Mouse (Mus musculus) myocyte (in vitro differentiated cells): ENCODE results near the gene Specc1l. TPM values are rescaled to one million over a fixed set of nuclear protein-coding genes. Genes with fewer than 3 reads are reported as not detected.

Source experiments
- H3K27me3 ChIP-seq: one replicate; pipeline ENCODE4 v1.6.1; 2011; ENCODE audit not compliant: control insufficient read depth, insufficient read depth, insufficient read length
- H3K36me3 ChIP-seq: one replicate; pipeline ENCODE4 v1.6.1; 2011; ENCODE audit not compliant: control insufficient read depth, insufficient read depth
- H3K4me2 ChIP-seq: one replicate; pipeline ENCODE4 v1.6.1; 2011; ENCODE audit warnings: low read depth, control low read depth
- H3K4me3 ChIP-seq: one replicate; pipeline ENCODE4 v1.5.1; 2011; ENCODE audit warnings: mild to moderate bottlenecking, control low read depth, moderate library complexity
- H3K79me2 ChIP-seq: one replicate; pipeline ENCODE4 v1.6.1; 2011; ENCODE audit not compliant: control insufficient read depth, insufficient read depth
- H3ac ChIP-seq: one replicate; pipeline ENCODE4 v1.6.1; 2011; ENCODE audit not compliant: control insufficient read depth, insufficient read length
- CEBPB ChIP-seq: IDR thresholded peaks from 2 replicates; pipeline ENCODE4 v1.6.1; 2011; ENCODE audit warnings: mild to moderate bottlenecking, moderate library complexity; ENCODE audit not compliant: poor library complexity, insufficient read depth, severe bottlenecking
- E2F4 ChIP-seq: IDR thresholded peaks from one replicate; pipeline ENCODE4 v1.6.1; 2011; ENCODE audit warnings: mild to moderate bottlenecking, control low read depth, moderate library complexity; ENCODE audit not compliant: insufficient read depth
- MAX ChIP-seq: IDR thresholded peaks from one replicate; pipeline ENCODE4 v1.6.1; 2011; ENCODE audit warnings: low read depth, mild to moderate bottlenecking, control low read depth
- MYOD1 ChIP-seq, 3 experiments: IDR thresholded peaks; one replicate each; pipeline ENCODE4 v1.6.1; 2011; ENCODE audit warnings: control low read depth in 2 of 3, low read depth in 2 of 3, mild to moderate bottlenecking in 2 of 3, moderate library complexity in 1 of 3; ENCODE audit not compliant: insufficient read length in 2 of 3, control insufficient read depth in 1 of 3
- MYOG ChIP-seq, 3 experiments: IDR thresholded peaks; one replicate each; pipeline ENCODE4 v1.6.1; 2011; ENCODE audit warnings: control low read depth in 2 of 3, low read depth in 2 of 3, mild to moderate bottlenecking in 2 of 3; ENCODE audit not compliant: insufficient read length in 2 of 3, control insufficient read depth in 1 of 3, insufficient read depth in 1 of 3
- POLR2A ChIP-seq: IDR thresholded peaks from one replicate; pipeline ENCODE4 v1.6.1; 2011; ENCODE audit warnings: low read depth, mild to moderate bottlenecking, control low read depth, moderate library complexity; ENCODE audit not compliant: insufficient read length
- POLR2AphosphoS2 ChIP-seq: IDR thresholded peaks from one replicate; pipeline ENCODE4 v1.6.1; 2011; ENCODE audit warnings: low read depth, control low read depth; ENCODE audit not compliant: insufficient read length
- REST ChIP-seq: IDR thresholded peaks from one replicate; pipeline ENCODE4 v1.6.1; 2011; ENCODE audit warnings: mild to moderate bottlenecking, control low read depth, moderate library complexity; ENCODE audit not compliant: insufficient read depth, insufficient read length
- SRF ChIP-seq: IDR thresholded peaks from one replicate; pipeline ENCODE4 v1.6.1; 2011; ENCODE audit warnings: low read depth; ENCODE audit not compliant: control insufficient read depth, insufficient read length
- TCF12 ChIP-seq: IDR thresholded peaks from one replicate; pipeline ENCODE4 v1.6.1; 2011; ENCODE audit warnings: mild to moderate bottlenecking, control low read depth; ENCODE audit not compliant: poor library complexity, insufficient read depth, severe bottlenecking
- TCF3 ChIP-seq: IDR thresholded peaks from one replicate; pipeline ENCODE4 v1.6.1; 2011; ENCODE audit warnings: low read depth, control low read depth; ENCODE audit not compliant: insufficient read length
- USF1 ChIP-seq: IDR thresholded peaks from one replicate; pipeline ENCODE4 v1.6.1; 2011; ENCODE audit warnings: low read depth, mild to moderate bottlenecking, control low read depth, moderate library complexity
- polyA plus RNA-seq: library from polyadenylated mRNA; unstranded; fragments of >200 nt; fragmentation: generic; extraction: Trizol; gene quantifications from one replicate; pipeline ENCODE4 v1.2.1, GENCODE M21; 2012; ENCODE audit warnings: missing spikeins

Gene Specc1l
- polyA plus RNA-seq, 1 experiment, result 20.4 TPM

- no peaks in the 10 kb centered on the region for H3K27me3 ChIP-seq
- H3K4me2 ChIP-seq, result peak overlapping the region; percentile 7
- no peak overlapping the region for H3K4me3 ChIP-seq
- no peak overlapping the region for H3ac ChIP-seq
- peaks cover 33% of the 10 kb centered on the region for H3K36me3 ChIP-seq
- TF ChIP-seq USF1, result no peak
- no peak for TF ChIP-seq MYOD1 (IDR thresholded peaks at IDR 0.05; ENCODE audit: control insufficient read depth in 1 of 3, insufficient read length in 2 of 3, low read depth in 2 of 3)
- TF ChIP-seq POLR2AphosphoS2, result no peak
- TF ChIP-seq REST, result no peak
- TF ChIP-seq TCF12, result no peak
- no peak for TF ChIP-seq SRF
- TF ChIP-seq MYOG (IDR thresholded peaks at IDR 0.05; ENCODE audit: control insufficient read depth in 1 of 3, insufficient read depth in 1 of 3, insufficient read length in 2 of 3, low read depth in 2 of 3), result peak in 1 of 3 experiments; percentile 19
- H3K79me2 ChIP-seq, result no peaks in the 10 kb centered on the region
Measured at GRCm38 (mm10) chr10:75258241-75258640, 46.4 kb downstream of the Specc1l start.

DNA sequence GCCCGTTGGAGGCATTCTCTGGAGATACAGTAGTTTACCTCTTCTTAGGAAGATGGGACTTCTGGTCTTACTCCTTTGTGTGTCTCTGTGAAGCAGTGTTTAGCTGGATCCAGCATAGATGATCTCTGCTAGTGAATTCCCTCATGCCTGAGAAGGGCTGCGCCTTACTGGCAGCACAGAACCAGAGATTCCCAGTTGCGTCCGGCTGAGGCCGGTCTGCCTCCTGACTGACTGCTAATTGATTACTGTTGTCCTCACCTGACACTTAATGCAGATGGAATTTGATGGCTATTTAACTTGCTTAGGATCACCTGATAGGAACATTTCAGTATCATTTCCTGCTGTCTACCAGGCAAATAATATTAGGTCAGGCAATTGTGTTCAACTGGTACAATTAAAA lies 49.4 kb downstream of the Specc1l start:
- Histone ChIP-seq H3K79me2 (no peaks in the 10 kb centered on the region), H3K27me3 (no peaks in the 10 kb centered on the region), H3K4me2 (no peak overlapping the region), H3K36me3 (peaks cover 53% of the 10 kb centered on the region), H3ac (no peak overlapping the region), H3K4me3 (no peak overlapping the region)
- TF ChIP-seq TCF3 (no peak), USF1 (no peak), MYOG (IDR thresholded peaks at IDR 0.05; ENCODE audit: control insufficient read depth in 1 of 3, insufficient read depth in 1 of 3, insufficient read length in 2 of 3, low read depth in 2 of 3) (no peak), MYOD1 (IDR thresholded peaks at IDR 0.05; ENCODE audit: control insufficient read depth in 1 of 3, insufficient read length in 2 of 3, low read depth in 2 of 3) (no peak), POLR2A (no peak), SRF (no peak), MAX (no peak), TCF12 (no peak), REST (no peak), POLR2AphosphoS2 (no peak), CEBPB (no peak), E2F4 (no peak)

- H3K4me3 ChIP-seq, result no peak overlapping the region
- peaks cover 59% of the 10 kb centered on the region for H3K36me3 ChIP-seq
- H3K27me3 ChIP-seq, result no peaks in the 10 kb centered on the region
- no peak for TF ChIP-seq TCF12
- H3K79me2 ChIP-seq, result no peaks in the 10 kb centered on the region
- no peak overlapping the region for H3K4me2 ChIP-seq
- no peak overlapping the region for H3ac ChIP-seq
Measured at GRCm38 (mm10) chr10:75264993-75265555, 53.2 kb downstream of the Specc1l start.

DNA sequence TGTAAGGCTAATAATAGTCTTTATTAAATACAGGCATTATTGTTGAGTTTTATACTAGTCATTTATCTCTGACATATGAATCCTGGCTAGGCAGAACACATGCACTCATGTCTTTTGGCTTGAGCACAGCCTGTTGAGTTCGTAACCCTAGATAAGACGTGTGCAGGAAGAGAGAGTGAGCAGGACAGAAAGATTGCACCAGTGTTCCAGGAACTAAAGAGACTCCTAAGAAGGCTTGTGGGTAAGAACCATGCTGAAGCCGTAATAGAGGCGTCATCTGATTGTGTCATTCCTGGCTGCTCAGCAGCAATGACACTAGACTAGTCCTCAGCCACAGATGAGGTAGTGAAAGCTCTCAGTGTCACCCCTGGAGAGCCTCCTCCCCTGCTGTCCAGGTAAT lies 61.1 kb downstream of the Specc1l start:
- no peaks in the 10 kb centered on the region for H3K27me3 ChIP-seq
- no peaks in the 10 kb centered on the region for H3K79me2 ChIP-seq
- no peak overlapping the region for H3ac ChIP-seq
- TF ChIP-seq MYOG (IDR thresholded peaks at IDR 0.05; ENCODE audit: control insufficient read depth in 1 of 3, insufficient read depth in 1 of 3, insufficient read length in 2 of 3, low read depth in 2 of 3), result no peak
- no peak for TF ChIP-seq MYOD1 (IDR thresholded peaks at IDR 0.05; ENCODE audit: control insufficient read depth in 1 of 3, insufficient read length in 2 of 3, low read depth in 2 of 3)
- no peak for TF ChIP-seq TCF3
- no peak for TF ChIP-seq MAX
- TF ChIP-seq SRF, result no peak
- no peak for TF ChIP-seq POLR2AphosphoS2
- no peak for TF ChIP-seq REST
- no peak for TF ChIP-seq TCF12
- no peak for TF ChIP-seq E2F4
- no peak overlapping the region for H3K4me2 ChIP-seq
- no peak overlapping the region for H3K4me3 ChIP-seq
- peaks cover 39% of the 10 kb centered on the region for H3K36me3 ChIP-seq

GRCm38 (mm10) chr10:75276427-75277013 lies 64.6 kb downstream of the Specc1l start:
- TF ChIP-seq E2F4 (no peak), MYOG (IDR thresholded peaks at IDR 0.05; ENCODE audit: control insufficient read depth in 1 of 3, insufficient read depth in 1 of 3, insufficient read length in 2 of 3, low read depth in 2 of 3) (no peak), REST (no peak), POLR2A (no peak), POLR2AphosphoS2 (no peak), USF1 (no peak), TCF3 (no peak), MAX (no peak), CEBPB (no peak), MYOD1 (IDR thresholded peaks at IDR 0.05; ENCODE audit: control insufficient read depth in 1 of 3, insufficient read length in 2 of 3, low read depth in 2 of 3) (no peak), TCF12 (no peak), SRF (no peak)
- no peaks in the 10 kb centered on the region for H3K79me2 ChIP-seq
- H3K27me3 ChIP-seq, result no peaks in the 10 kb centered on the region
- peaks cover 42% of the 10 kb centered on the region for H3K36me3 ChIP-seq
- no peak overlapping the region for H3ac ChIP-seq
- H3K4me2 ChIP-seq, result no peak overlapping the region
- no peak overlapping the region for H3K4me3 ChIP-seq
